Mouse (Mus musculus) olfactory bulb, adult 2 months (tissue): ENCODE results near the gene Zcchc24. TPM values are rescaled to one million over a fixed set of nuclear protein-coding genes. Genes with fewer than 3 reads are reported as not detected.

Experiments used
- H3K27ac ChIP-seq: fragments of 200-500 bp; 2 replicates; pipeline ENCODE4 v1.5.1; 2012; ENCODE audit warnings: low read depth, low read length; ENCODE audit not compliant: insufficient read depth
- H3K4me1 ChIP-seq: fragments of 200-500 bp; 2 replicates; pipeline ENCODE4 v1.6.1; 2012; ENCODE audit warnings: low read length; ENCODE audit not compliant: control insufficient read depth, insufficient read depth
- H3K4me3 ChIP-seq: fragments of 200-500 bp; 2 replicates; pipeline ENCODE4 v1.5.1; 2012; ENCODE audit warnings: mild to moderate bottlenecking, low read depth, low read length, moderate library complexity; ENCODE audit not compliant: insufficient read depth
- CTCF ChIP-seq: fragments of 200-500 bp; IDR thresholded peaks from 2 replicates; pipeline ENCODE4 v1.5.1; 2012; ENCODE audit warnings: low read depth, mild to moderate bottlenecking, low read length, moderate library complexity; ENCODE audit not compliant: insufficient read depth
- POLR2A ChIP-seq: fragments of 200-500 bp; IDR thresholded peaks from 2 replicates; pipeline ENCODE4 v1.6.1; 2012; ENCODE audit warnings: mild to moderate bottlenecking, low read depth, low read length, moderate library complexity; ENCODE audit not compliant: insufficient read depth
- WGBS: fragments of 180-500 bp; shearing (Covaris S2); methylation state at CpG from one replicate; pipeline ENCODE4 v1.1.7; 2018; 5-methylcytosine and 5-hydroxymethylcytosine counted together
- polyA plus RNA-seq: library from polyadenylated mRNA; stranded (reverse); fragments of >200 nt; gene quantifications from 2 replicates; pipeline ENCODE4 v1.2.4, GENCODE M21; 2012; ENCODE audit warnings: low replicate concordance; ENCODE audit not compliant: missing spikeins, insufficient read depth, insufficient read length

Gene Zcchc24
- polyA plus RNA-seq, 1 experiment = not detected

DNA sequence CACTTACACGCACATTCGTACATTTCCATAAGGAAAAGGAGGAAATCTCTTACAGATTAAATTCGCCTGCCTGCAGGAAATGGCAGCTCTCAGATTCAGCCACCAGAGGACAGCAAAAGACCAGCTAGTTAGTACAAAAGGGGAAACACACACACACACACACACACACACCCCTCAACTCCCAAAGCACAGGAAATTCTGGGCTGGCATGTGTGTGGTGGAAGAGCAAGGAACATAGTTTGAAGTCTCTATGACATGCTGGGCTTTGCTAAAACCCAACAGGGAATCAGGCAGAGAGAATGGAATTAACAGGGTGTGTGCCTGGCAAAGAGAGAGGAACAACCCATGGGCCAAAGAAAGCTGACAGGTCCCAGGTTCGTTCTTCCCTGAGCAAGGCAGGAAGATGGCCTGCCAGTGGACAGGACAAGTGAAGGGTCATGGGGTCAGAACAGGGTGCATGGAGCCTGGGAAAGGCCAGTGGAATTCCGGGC, 61.1 kb downstream of the Zcchc24 start:
- Histone ChIP-seq H3K4me3 (no peak overlapping the region), H3K4me1 (peaks cover 4% of the 10 kb centered on the region; the same call in 1 of the 2 replicates), H3K27ac (no peak overlapping the region)
- 76% methylated on average over 5 of the region's 5 CpGs for WGBS
- TF ChIP-seq POLR2A (no peak), CTCF (no peak)

DNA sequence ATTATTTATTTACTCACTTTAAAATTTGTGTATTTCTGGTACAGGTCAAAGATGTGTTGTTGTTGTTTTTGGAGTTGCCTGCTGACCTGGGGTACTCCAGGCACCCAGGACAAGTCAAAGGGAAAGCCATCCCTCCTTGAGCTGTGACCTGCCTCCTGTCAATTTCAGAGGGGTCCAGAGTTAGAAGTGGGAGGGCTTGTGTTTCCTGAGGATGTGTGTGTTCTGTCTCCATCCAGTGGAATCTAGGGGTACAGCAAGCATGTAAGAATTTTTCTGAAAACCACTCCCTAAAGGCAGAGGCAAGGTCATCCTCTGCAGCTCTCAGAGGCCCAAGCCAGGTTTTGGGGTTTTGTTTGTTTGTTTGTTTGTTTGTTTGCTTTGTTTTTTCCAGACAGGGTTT, 66.9 kb downstream of the Zcchc24 start:
- H3K4me1 ChIP-seq = 0 out of 2 replicates have a peak, but pooled peaks cover 2% of the 10 kb centered on the region
- no peak overlapping the region for H3K4me3 ChIP-seq
- no peak overlapping the region for H3K27ac ChIP-seq
- TF ChIP-seq CTCF (peak; percentile 42), POLR2A (no peak)

DNA sequence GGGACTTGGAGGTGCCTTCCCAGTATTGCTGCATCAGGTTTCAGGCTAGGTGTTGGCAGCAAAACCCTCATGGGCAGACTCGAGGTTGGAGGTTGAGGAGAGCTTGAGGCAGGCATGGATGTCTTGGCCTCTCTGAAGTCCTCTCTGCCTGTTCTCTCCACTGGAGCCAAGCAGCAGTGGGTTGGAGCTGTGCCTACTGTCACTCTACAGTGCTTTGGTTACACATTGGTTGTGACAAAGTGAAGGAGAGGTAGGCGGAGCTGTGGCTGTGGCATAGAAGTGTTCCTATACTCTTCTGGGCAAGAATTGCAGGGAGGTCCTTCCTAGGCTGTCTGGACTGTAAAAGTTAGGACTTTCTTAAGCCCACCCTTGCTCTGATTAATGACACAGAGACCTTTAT, 72.5 kb downstream of the Zcchc24 start:
- whole genome bisulfite sequencing = 62% methylated on average over 2 of the region's 2 CpGs
- peaks cover 13% of the 10 kb centered on the region for H3K4me1 ChIP-seq
- no peak overlapping the region for H3K27ac ChIP-seq
- no peak overlapping the region for H3K4me3 ChIP-seq
- TF ChIP-seq POLR2A = no peak
- no peak for TF ChIP-seq CTCF

DNA sequence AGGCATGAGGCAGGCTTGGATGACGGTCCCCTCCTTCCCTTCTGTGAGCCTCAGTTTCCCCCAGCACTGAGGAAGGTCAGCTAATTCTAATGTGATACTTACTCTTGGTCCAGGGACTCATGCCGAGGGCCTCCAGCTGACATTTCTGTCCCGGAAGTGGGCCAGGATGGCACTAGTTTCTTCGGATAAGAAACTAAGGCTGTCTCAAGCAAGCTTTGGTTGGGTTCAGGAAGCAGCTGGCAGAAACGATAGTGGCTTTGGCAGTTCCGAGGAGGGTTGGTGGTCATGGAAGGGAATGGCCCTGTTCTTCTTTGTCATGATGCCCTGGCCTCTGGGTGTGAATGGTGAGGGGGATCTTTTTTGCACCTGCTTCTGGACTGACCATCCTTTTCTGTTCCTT, 73.8 kb downstream of the Zcchc24 start:
- no peak overlapping the region for H3K27ac ChIP-seq
- WGBS = 40% methylated on average over 6 of the region's 6 CpGs

DNA sequence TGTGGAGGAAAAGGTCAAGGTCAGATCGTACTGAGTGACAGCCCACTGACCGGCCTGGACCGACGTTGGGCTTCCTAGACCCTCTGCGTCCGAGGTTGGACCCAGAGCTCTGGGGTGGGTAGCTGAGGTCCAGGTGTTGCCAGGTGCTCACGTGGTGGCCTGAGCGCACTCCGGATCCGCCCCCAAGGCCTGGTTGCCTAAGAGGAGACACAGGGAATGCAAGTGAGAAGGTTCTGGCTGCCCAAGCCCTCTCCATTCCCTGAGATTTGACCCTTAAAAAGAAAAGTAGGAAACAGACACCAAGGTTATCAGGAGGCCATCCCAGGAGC, 74.3 kb downstream of the Zcchc24 start:
- no peak for TF ChIP-seq POLR2A
- TF ChIP-seq CTCF = no peak
- H3K4me3 ChIP-seq = peak overlapping the region; percentile 76
- H3K4me1 ChIP-seq = peaks cover 13% of the 10 kb centered on the region
- peak overlapping the region; percentile 27; the same call in 1 of the 2 replicates for H3K27ac ChIP-seq
- WGBS = 2% methylated on average over 10 of the region's 10 CpGs

More for the DNA sequence above, 73.8 kb downstream of the Zcchc24 start:
- H3K4me1 ChIP-seq = peaks cover 13% of the 10 kb centered on the region
- TF ChIP-seq POLR2A (no peak), CTCF (no peak)
- peak overlapping the region; percentile 76 for H3K4me3 ChIP-seq

DNA sequence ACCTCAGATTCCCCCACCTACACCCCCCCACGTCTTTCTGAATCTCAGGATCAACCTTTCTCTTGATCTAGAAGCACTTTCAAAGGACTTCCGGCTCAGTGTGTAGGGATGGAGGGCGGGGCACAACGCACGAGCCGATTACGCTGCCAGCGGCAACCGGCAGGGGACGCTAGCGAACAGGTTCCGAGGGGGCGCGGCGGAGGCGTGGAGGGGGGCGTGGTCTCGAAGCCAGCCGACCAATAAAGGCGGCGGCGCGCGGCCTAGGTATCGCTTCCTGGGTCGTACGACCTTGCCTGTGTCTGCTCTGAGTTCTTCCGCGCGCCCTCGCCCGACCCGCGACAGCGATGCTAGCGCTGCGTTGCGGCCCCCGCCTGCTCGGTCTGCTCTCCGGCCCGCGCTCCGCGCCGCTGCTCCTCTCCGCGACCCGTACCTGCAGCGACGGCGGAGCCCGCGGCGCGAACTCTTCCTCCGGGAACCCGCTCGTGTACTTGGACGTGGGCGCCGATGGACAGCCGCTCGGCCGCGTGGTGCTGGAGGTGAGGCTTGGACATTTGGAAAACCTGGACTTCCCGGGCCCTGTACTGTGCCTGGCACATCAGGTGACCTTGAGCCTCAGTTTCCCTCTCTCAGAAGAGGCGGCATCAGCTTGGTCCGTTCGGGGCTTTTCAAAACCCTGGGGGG, 74.8 kb downstream of the Zcchc24 start, which contains the start of gene Ppif:
TSS of gene Ppif (plus strand) at position 267 of the 681 bp plus-strand sequence.
- TF ChIP-seq CTCF (peak; percentile 89), POLR2A (peak; percentile 63; the same call in 1 of the 2 replicates)
- peak within 1 kb of the TSS; percentile 27 for H3K27ac ChIP-seq
- WGBS = under 1% methylated on average over 70 of the region's 70 CpGs
- peak within 1 kb of the TSS; percentile 76 for H3K4me3 ChIP-seq
- H3K4me1 ChIP-seq = peaks cover 13% of the 10 kb centered on the region

DNA sequence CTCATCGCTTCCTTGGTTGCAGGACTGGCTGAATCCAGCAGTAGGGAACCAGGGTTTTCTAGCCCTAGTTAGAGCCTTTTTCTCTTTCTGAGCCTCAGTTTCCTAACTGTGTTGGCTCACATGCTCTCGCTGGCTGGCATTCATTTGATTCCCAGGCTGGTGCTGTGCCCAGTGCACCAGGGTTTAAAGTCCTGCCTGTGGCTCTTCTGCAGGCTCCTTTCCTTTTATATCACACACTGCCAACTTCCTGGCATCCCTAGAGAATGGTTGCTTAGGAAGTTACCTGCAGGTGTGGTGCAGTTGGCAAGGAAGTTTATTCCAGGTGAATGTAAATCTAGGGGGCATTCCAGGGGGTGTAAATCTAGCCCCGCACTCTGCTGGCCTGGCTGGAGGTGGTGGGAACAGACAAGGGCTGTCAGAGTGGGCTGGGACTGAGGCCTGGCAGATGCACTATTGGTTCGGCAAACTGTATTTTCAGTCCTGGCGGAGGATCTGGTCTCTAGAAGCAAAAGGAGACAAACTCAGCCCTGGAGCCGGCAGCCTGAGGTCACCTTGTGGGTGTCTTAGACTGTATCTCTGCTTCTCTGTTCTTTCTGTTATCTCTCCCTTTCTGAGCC, 75.5 kb downstream of the Zcchc24 start:
- H3K27ac ChIP-seq = peak overlapping the region; percentile 11; the same call in 1 of the 2 replicates
- peaks cover 13% of the 10 kb centered on the region for H3K4me1 ChIP-seq
- TF ChIP-seq POLR2A (no peak), CTCF (no peak)
- H3K4me3 ChIP-seq = peak overlapping the region; percentile 76; the same call in 1 of the 2 replicates
- WGBS = 46% methylated on average over 6 of the region's 6 CpGs

DNA sequence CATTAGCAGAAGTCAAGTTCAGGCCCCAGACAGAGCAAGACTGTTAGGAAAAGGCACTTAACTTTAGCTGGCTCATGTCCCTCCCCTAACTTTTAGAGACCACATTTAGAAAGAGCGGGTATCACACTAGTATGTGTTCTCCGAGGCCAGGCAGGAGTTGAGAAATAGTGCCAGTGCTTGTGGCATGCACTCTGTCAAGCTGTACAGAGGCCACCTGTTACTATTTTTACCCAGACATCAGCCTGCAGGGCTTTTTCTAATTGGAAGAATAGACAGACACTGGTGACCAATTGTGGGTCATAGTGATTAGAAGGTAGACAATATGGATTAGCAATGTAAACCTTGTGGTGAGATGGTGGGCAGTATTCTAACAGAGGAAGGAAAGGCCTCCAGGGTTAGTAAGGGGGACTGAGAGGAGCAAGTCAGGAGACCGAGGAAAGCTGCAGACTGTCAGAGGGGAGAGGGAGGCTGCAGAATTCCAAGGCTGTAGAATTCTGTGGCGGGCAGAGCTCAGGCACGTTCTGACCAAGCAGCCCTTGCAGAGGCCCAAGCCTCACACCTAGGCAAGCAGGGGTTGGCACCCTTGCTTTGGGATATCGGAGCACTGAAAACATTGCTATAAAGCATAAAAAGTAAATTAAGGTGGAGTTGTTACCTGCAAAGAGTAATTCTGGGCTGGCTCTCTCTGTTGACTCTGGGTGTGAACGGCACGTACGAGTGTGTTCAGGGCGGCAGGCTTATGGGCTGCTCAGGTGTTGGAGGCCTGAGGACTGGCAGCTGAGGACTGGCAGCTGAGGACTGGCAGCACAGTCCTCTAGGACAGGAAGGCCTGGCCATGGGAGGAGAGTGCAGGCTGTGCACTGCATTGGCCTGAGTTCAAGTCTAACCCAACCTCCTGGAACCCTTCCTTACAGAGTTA, 81.6 kb downstream of the Zcchc24 start:
- no peaks in the 10 kb centered on the region for H3K4me1 ChIP-seq
- TF ChIP-seq POLR2A = no peak
- TF ChIP-seq CTCF = no peak
- H3K27ac ChIP-seq = no peak overlapping the region
- WGBS = 88% methylated on average over 10 of the region's 10 CpGs
- H3K4me3 ChIP-seq = no peak overlapping the region
